Mouse (Mus musculus) spleen, adult 2 months (tissue): ENCODE measurements around the gene Ppard.

Experiments used
- CTCF ChIP-seq: fragments of 200-500 bp; IDR thresholded peaks from 2 replicates; pipeline ENCODE4 v1.5.1; 2011; ENCODE audit warnings: mild to moderate bottlenecking, inconsistent platforms; ENCODE audit not compliant: insufficient read depth, insufficient read length, insufficient replicate concordance; ENCODE audit errors: extremely low read depth
- POLR2A ChIP-seq: fragments of 200-500 bp; IDR thresholded peaks from 2 replicates; pipeline ENCODE4 v1.6.1; 2011; ENCODE audit warnings: low read depth, low read length, inconsistent platforms

DNA sequence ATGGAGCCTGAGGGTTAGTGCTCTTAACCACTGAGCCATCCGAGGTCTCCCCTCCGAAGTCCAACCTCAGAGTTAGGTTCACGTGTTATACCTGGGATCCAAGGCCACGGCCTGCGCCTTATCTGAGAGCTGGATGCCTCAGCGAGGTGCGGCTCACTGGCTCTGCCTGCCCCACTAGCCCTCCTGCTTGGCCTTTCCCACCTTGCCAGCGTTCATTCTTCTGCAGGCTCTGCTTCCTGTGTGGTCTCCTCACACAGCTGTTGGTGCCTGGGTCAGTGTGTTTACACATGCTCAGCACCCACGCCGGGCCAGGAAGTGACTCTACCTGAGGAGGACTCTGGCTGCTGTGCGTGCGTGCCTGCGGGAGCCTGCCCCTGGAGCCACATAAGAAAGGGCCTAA lies 37.7 kb downstream of the Ppard start:
- TF ChIP-seq CTCF (no peak), POLR2A (no peak)
